Mouse (Mus musculus): ENCODE data around the gene Tmem243.

GRCm38 (mm10) chr5:9071360-9071759, 29.1 kb upstream of the Tmem243 start:
- no peak for TF ChIP-seq MAFK (IDR thresholded peaks at IDR 0.05; ENCODE audit: borderline replicate concordance, low read depth, low read length)
- TF ChIP-seq POLR2AphosphoS5 (IDR thresholded peaks at IDR 0.05; ENCODE audit: borderline replicate concordance, low read depth, low read length), result no peak
- no peak for TF ChIP-seq CTCF (IDR thresholded peaks at IDR 0.05 in 2 of 3, conservative IDR thresholded peaks at IDR 0.05 in 1 of 3; ENCODE audit: control insufficient read depth in 1 of 3, insufficient read depth in 1 of 3, low read depth in 2 of 3, low read length in 3 of 3, poor library complexity in 1 of 3, severe bottlenecking in 1 of 3)
